Mouse (Mus musculus) megakaryocyte, embryonic 14.5 days (primary cell): ENCODE results near the gene Syne1.

Experiments
- FLI1 ChIP-seq: IDR thresholded peaks from 2 replicates; pipeline ENCODE4 v1.6.1; 2012; ENCODE audit warnings: low read length, inconsistent platforms, mixed read lengths
- GATA1 ChIP-seq: IDR thresholded peaks from 3 replicates; pipeline ENCODE4 v1.6.1; 2012; ENCODE audit warnings: mixed read lengths, low read length, inconsistent platforms, borderline replicate concordance

GRCm38 (mm10) chr10:5181771-5182176, 369.5 kb downstream of the Syne1 start:
- TF ChIP-seq GATA1: no peak
- TF ChIP-seq FLI1: no peak
